Mouse (Mus musculus): ENCODE results near the gene Casq2.

The Casq2 gene

GRCm38 (mm10) chr3:102081862-102082261 is 4.4 kb upstream of the Casq2 start:
- DNase-seq (ENCODE audit: extremely low read depth, low read depth, low spot score): no peak

GRCm38 (mm10) chr3:102083589-102084230 is 2.5 kb upstream of the Casq2 start:
- DNase-seq (ENCODE audit: extremely low read depth, low read depth, low spot score): no peak

DNA sequence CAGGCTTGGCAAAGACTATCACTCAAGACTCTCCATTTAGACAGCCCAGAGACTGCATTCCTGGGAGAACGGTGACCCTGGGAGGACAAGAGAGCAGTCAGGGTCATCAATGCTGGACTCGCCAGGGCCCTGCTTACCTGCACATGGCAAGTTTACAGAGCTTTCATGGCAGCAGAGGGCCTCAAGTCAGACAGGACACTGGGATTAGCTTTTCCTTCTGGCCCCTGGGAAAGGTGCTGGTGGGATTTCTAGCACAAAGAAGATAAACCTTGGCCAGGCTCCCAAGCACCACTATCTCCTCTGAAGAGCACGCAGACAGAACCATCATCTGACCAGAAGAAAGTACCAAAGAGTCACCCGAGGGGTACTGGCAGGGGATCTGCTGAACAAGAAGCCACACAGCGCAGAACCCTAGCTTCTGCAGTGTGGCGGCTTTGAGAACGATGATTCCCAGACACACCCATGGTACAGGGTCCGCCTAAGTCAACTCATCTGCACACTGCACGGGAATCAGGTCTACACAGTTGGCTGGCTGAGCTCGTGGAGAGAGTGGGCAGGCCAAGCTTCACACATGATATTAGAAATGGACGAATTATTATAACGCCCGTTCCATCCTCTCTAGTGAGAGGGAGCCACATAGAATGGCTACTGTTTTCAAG is 1.3 kb upstream of the Casq2 start:
- no peak for DNase-seq (ENCODE audit: extremely low read depth, low read depth, low spot score)

GRCm38 (mm10) chr3:102085719-102086118 is 496 bp upstream of the Casq2 start:
- no peak for DNase-seq (ENCODE audit: extremely low read depth, low read depth, low spot score)

DNA sequence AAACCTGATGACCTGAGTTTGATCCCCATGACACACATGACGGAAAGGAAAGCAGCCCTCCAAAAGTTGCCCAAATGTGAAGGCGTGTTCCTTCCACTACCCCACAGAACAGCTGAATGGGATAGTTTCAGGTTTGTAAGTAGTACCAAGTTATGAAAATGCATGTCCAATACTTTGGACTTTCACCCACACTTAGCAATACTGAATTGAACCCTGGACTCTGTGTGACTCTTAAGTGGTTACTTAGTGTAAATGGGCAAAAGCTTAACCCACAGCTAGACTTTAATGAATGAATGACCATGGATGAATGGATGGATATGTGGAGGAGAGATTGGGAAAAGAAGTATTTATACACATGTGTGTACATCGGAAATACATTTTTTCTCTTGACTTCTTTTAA is 8.6 kb downstream of the Casq2 start:
- DNase-seq (ENCODE audit: extremely low read depth, low read depth, low spot score): no peak

- DNase-seq (ENCODE audit: extremely low read depth, low read depth, low spot score): no peak
Observed at GRCm38 (mm10) chr3:102095412-102095811, 9.2 kb downstream of the Casq2 start.

DNA sequence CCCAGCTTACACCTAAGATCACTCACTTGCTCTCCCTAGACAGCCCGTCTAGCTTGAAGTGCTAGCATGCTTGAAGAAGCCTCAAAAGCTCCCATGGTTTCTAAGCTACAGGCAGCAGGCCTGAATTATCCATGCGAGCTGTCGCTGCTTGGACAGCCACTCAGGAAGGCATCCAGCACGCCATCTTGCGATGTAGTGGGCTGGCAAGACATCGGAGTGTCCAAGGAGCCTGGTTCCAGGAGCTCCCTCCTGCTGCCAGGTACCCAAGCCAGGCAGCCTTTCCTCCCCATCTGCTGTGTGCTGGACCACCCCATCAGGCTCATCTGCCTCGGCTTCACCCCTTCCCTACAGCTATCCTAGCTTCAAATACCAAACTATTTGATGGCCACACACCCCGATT is 10.2 kb downstream of the Casq2 start:
- no peak for DNase-seq (ENCODE audit: extremely low read depth, low read depth, low spot score)

GRCm38 (mm10) chr3:102096976-102097375 is 10.8 kb downstream of the Casq2 start:
- DNase-seq (ENCODE audit: extremely low read depth, low read depth, low spot score): no peak

GRCm38 (mm10) chr3:102099242-102099641 is 13.0 kb downstream of the Casq2 start:
- DNase-seq (ENCODE audit: extremely low read depth, low read depth, low spot score): no peak

- no peak for DNase-seq (ENCODE audit: extremely low read depth, low read depth, low spot score)
Observed at GRCm38 (mm10) chr3:102099793-102100192, 13.6 kb downstream of the Casq2 start.

GRCm38 (mm10) chr3:102101445-102101844 is 15.2 kb downstream of the Casq2 start:
- no peak for DNase-seq (ENCODE audit: extremely low read depth, low read depth, low spot score)

DNA sequence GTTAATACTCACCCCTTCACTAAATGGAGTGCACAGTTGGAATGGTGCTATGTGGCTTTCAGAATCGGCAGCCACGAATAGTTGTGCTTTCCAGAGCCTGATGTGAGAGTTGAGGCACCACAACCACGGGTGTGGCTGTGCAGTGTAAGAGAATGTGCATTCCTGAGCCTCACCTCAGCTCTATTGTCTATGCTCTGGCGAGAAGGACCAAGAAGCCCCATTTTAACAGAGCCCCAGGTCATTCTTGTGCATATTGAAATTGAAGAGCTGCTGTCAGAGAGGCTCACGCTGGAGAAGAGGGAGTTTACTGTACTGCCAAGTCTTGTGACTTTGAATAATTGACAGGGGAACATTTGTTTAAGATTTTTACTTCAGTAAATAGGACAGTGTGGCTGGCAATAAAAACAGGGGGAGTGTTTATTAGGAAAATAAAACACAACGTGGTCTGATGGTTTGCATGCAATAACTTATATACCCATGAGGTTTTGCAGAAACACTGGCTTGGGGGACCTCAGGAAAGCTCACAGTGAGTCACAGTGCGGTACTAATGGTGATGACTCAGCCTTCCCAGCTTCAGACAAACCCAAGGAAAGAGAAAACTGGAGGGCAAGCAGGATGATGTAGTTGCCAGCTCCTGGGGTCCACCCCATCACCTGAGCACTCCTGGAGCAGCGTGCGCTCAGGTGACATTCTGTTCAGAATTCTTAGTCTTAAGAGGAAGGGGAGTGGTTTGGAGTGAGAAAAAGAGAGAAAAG is 17.8 kb downstream of the Casq2 start:
- no peak for DNase-seq (ENCODE audit: extremely low read depth, low read depth, low spot score)

DNA sequence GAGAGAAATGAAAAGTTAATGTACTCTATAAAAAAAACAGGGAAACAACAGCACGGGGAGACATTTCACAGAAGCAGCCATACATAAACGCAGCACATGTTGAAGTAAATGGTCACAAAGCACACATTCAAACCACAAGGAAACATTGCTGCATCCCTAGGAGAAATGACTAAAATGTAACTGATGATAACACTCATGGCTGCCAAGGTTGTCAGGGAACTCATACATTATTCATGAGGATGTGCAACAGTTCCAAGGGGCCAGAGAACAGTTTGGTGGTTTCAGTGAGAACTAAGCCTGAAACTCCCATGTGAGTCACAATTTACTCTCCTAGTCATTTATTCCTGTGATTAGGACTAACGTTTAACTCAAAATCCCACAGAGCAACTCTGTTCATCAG is 22.0 kb downstream of the Casq2 start:
- DNase-seq (ENCODE audit: extremely low read depth, low read depth, low spot score): no peak

GRCm38 (mm10) chr3:102111979-102112599 is 25.9 kb downstream of the Casq2 start:
- no peak for DNase-seq (ENCODE audit: extremely low read depth, low read depth, low spot score)

DNA sequence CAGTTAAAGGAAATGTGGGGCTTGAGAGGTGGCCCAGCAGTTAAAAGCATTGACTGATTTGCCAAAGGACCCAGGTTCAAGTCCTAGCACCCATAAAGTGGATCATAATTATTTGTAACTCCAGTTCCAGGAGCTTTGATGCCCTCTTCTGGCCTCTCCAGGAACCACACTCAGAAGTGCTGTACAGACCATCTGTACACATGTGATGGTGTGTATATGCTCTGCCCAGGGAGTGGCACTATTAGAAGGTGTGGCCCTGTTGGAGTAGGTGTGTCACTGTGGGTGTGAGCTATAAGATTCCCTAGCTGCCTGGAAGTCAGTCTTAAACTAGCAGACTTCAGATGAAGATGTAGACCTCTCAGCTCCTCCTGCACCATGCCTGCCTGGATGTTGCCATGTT is 34.7 kb downstream of the Casq2 start:
- no peak for DNase-seq (ENCODE audit: extremely low read depth, low read depth, low spot score)

DNA sequence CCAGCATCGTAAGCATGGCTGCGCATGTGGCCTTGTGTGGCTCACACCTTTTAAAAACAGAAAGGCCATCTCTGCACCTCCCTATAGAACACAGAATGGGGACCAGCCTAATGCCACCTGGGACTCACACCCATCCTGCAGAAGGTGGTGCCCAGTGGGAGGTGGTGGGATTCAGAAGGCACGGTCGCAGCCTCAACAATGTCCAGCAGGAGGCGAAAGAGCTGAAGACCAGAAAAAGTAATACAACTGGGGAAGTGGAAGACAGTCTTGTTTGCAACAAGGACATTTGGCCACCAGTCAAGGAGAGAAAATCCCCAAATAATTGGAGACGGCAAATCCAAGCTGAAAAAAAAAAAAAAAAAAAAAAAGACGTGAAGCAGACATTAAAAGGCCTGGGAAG is 35.8 kb downstream of the Casq2 start:
- DNase-seq (ENCODE audit: extremely low read depth, low read depth, low spot score): no peak

GRCm38 (mm10) chr3:102123654-102124053 is 37.4 kb downstream of the Casq2 start:
- no peak for DNase-seq (ENCODE audit: extremely low read depth, low read depth, low spot score)

DNA sequence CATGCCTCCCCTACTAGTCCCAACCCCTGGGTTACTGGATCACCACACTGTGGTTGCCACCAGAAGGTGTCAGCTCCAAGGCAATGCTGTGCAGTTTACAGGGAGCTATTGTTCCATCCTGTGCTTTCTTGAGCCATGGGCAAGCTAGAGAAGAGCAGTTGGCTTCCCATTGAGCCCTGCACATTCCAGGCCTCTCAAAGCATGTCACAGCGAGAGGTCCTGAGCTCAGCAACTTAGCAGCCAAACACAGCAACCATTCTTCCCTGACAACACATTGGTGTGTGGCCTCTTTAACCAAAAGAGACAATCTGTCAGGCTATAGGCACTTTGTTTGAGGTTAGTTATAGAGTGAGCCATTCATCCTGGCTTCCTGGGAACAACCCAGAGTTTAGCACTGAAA is 39.3 kb downstream of the Casq2 start:
- DNase-seq (ENCODE audit: extremely low read depth, low read depth, low spot score): no peak

DNA sequence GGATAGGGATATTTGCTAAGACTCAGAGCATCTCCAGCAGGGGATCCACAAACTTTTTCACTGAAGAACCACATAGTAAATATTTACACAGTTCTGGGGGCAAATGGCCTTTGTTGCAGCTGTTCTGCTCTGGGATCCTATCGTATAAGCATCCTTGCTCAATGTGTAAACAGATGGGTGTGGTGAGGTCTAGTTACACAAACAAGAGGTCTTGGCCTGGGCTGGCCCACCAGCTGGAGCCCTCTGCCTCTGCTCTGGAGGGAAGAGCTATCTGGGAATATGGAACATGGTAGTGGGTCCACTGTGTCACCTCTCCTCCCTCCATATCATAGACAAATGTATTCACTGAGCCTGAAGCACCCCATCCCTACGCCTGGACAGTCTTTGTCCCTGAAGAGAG is 40.9 kb downstream of the Casq2 start:
- no peak for DNase-seq (ENCODE audit: extremely low read depth, low read depth, low spot score)

DNA sequence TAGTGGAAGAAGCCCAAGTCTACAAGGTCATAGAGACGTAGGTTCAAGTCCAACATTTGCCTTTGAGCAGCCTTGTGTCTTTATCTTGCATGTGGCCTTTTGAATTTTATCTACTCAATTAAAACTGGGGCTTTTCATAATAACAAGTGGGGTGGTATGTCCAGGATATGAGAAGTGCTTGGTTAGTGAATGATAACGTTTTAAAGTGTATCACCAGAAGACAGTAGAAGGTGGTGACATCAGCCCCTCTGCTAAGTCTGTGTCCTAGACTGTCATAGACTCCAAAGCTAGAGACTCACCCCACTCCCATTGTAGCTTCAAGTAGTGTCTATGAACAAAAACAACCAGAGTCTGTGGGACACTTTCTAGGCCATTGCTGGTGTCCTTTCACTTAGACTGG is 42.0 kb downstream of the Casq2 start:
- DNase-seq (ENCODE audit: extremely low read depth, low read depth, low spot score): no peak

- no peak for DNase-seq (ENCODE audit: extremely low read depth, low read depth, low spot score)
Observed at GRCm38 (mm10) chr3:102130478-102130877, 44.3 kb downstream of the Casq2 start.
